14 mouse cellular contexts compared by ENCODE assay signal in genomic region chr11:32900437-32900836, GRCm38 (mm10).
"Had no signal": no experiment of that assay in that cellular context is flagged by ENCODE, and none has a peak within 500 bp of the region (broad histone marks: within the 10 kb centered on the region; RNA-seq: fewer than 3 reads in every experiment).

No protein-coding gene starts in this region.

- H3K27ac ChIP-seq: kidney, postnatal 0 days; liver, embryonic 13.5 days; stomach, postnatal 0 days had no signal

- H3K4me3 ChIP-seq: liver, embryonic 13.5 days had no signal

- H3K4me2 ChIP-seq: liver, embryonic 13.5 days; midbrain, embryonic 11.5 days had no signal

- H3K9ac ChIP-seq: liver, embryonic 13.5 days had no signal

- H3K4me1 ChIP-seq: liver, embryonic 13.5 days had no signal

- H3K27me3 ChIP-seq: liver, embryonic 13.5 days had no signal

- H3K9me3 ChIP-seq: liver, embryonic 13.5 days had no signal

- DNase-seq: kidney, adult 2 months; kidney, postnatal 4 days; left cerebral cortex, postnatal 4 days; liver, embryonic 13.5 days; lung, adult 2 months; lung, postnatal 14 days; lung, postnatal 4 days; midbrain, embryonic 14.5 days; thymus, adult 2 months; thymus, postnatal 14 days; thymus, postnatal 4 days had no signal

- H3K36me3 ChIP-seq: liver, embryonic 13.5 days had no signal
